Mouse (Mus musculus) stomach, embryonic 15.5 days (tissue): Measurements from ENCODE around the gene Igf2bp2. TPM values are rescaled to one million over a fixed set of nuclear protein-coding genes. Genes with fewer than 3 reads are reported as not detected.

ENCODE experiments used
- ATAC-seq: fragments of 200-750 bp; cut with Nextera tagmentation; 2 replicates; pipeline ENCODE4 v1.8.0; 2017; ENCODE audit warnings: low read depth, moderate number of reproducible peaks, moderate TSS enrichment; ENCODE audit not compliant: insufficient read depth, low FRiP score
- H3K27ac ChIP-seq: fragments of 300-500 bp; sonication (generic); 2 replicates; pipeline ENCODE4 v1.5.1; 2015; ENCODE audit warnings: mild to moderate bottlenecking, inconsistent platforms
- H3K27me3 ChIP-seq: fragments of 300-500 bp; sonication (generic); replicated peaks from 2 replicates; pipeline ENCODE4 v1.6.1; 2015; ENCODE audit warnings: inconsistent platforms
- H3K36me3 ChIP-seq: fragments of 300-500 bp; sonication (generic); 2 replicates; pipeline ENCODE4 v1.6.1; 2015; ENCODE audit warnings: inconsistent platforms
- H3K4me1 ChIP-seq: fragments of 300-500 bp; sonication (generic); 2 replicates; pipeline ENCODE4 v1.6.1; 2015; ENCODE audit warnings: inconsistent platforms
- H3K4me2 ChIP-seq: fragments of 300-500 bp; sonication (generic); 2 replicates; pipeline ENCODE4 v1.6.1; 2015; ENCODE audit warnings: mild to moderate bottlenecking, inconsistent platforms
- H3K4me3 ChIP-seq: fragments of 300-500 bp; sonication (generic); replicated peaks from 2 replicates; pipeline ENCODE4 v1.5.1; 2015; ENCODE audit warnings: inconsistent platforms
- H3K9ac ChIP-seq: fragments of 300-500 bp; sonication (generic); 2 replicates; pipeline ENCODE4 v1.6.1; 2015; ENCODE audit warnings: inconsistent platforms
- H3K9me3 ChIP-seq: fragments of 300-500 bp; sonication (generic); 2 replicates; pipeline ENCODE4 v1.6.1; 2016; ENCODE audit warnings: inconsistent platforms
- WGBS: fragments of 180-500 bp; shearing (Covaris S2); methylation state at CpG from one replicate; pipeline ENCODE4 v1.1.7; 2015; 5-methylcytosine and 5-hydroxymethylcytosine counted together
- polyA plus RNA-seq: library from polyadenylated mRNA; unstranded; fragments of >200 nt; fragmentation: Nextera tagmentation; extraction: Ambion mirVana; gene quantifications from 2 replicates; pipeline ENCODE4 v1.2.1, GENCODE M21; 2015

Igf2bp2 gene
- polyA plus RNA-seq, 1 experiment from 2014 or later = 101 TPM

GRCm38 (mm10) chr16:22009099-22009584 is 154.0 kb downstream of the Igf2bp2 start, which contains the start of gene Senp2:
Gene Senp2, plus strand, starts transcription at chr16:22009484.
- no peaks in the 10 kb centered on the region for H3K36me3 ChIP-seq
- H3K27ac ChIP-seq = peak within 1 kb of the TSS; percentile 71
- peak within 1 kb of the TSS; percentile 71 for H3K4me2 ChIP-seq
- under 1% methylated on average over 45 of the region's 45 CpGs for WGBS
- H3K9me3 ChIP-seq = no peaks in the 10 kb centered on the region
- peak within 1 kb of the TSS; percentile 86 for H3K9ac ChIP-seq
- peak; percentile 99 for ATAC-seq
- H3K4me3 ChIP-seq = peak within 1 kb of the TSS; percentile 79
- H3K27me3 ChIP-seq = no peaks in the 10 kb centered on the region
- H3K4me1 ChIP-seq = no peaks in the 10 kb centered on the region

Other genes with a start within 250 kb of the Igf2bp2 start
- 40.6 and 42.0 TPM in 2 replicates for gene Tmem41a, start 215.7 kb downstream of the Igf2bp2 start, polyA plus RNA-seq
- 15.9 and 21.4 TPM in 2 replicates for gene Liph, start 167.6 kb downstream of the Igf2bp2 start, polyA plus RNA-seq
- gene Senp2, start 153.8 kb downstream of the Igf2bp2 start, polyA plus RNA-seq = 42.4 and 42.9 TPM in 2 replicates
- 320 and 338 TPM in 2 replicates for gene Tra2b, start 102.7 kb upstream of the Igf2bp2 start, polyA plus RNA-seq